Mouse (Mus musculus) limb, embryonic 15.5 days (tissue): ENCODE measurements around the gene Fyb. TPM values are rescaled to one million over a fixed set of nuclear protein-coding genes. Genes with fewer than 3 reads are reported as not detected.

ENCODE experiments used
- ATAC-seq: fragments of 200-750 bp; cut with Nextera tagmentation; 2 replicates; pipeline ENCODE4 v1.8.0; 2017; ENCODE audit warnings: low read depth, moderate TSS enrichment; ENCODE audit not compliant: insufficient number of reproducible peaks, low FRiP score, low TSS enrichment
- H3K27ac ChIP-seq: fragments of 300-500 bp; sonication (generic); 2 replicates; pipeline ENCODE4 v1.5.1; 2015; ENCODE audit warnings: moderate library complexity, mild to moderate bottlenecking, inconsistent platforms
- H3K27me3 ChIP-seq: fragments of 300-500 bp; sonication (generic); 2 replicates; pipeline ENCODE4 v1.6.1; 2015; ENCODE audit warnings: inconsistent platforms
- H3K36me3 ChIP-seq: fragments of 300-500 bp; sonication (generic); 2 replicates; pipeline ENCODE4 v1.6.1; 2015; ENCODE audit warnings: inconsistent platforms
- H3K4me1 ChIP-seq: fragments of 300-500 bp; sonication (generic); 2 replicates; pipeline ENCODE4 v1.6.1; 2015; ENCODE audit warnings: inconsistent platforms
- H3K4me2 ChIP-seq: fragments of 300-500 bp; sonication (generic); 2 replicates; pipeline ENCODE4 v1.6.1; 2015; ENCODE audit warnings: mild to moderate bottlenecking, inconsistent platforms
- H3K4me3 ChIP-seq: fragments of 300-500 bp; sonication (generic); 2 replicates; pipeline ENCODE4 v1.5.1; 2015; ENCODE audit warnings: mild to moderate bottlenecking, inconsistent platforms
- H3K9ac ChIP-seq: fragments of 300-500 bp; sonication (generic); 2 replicates; pipeline ENCODE4 v1.6.1; 2015; ENCODE audit warnings: inconsistent platforms
- H3K9me3 ChIP-seq: fragments of 300-500 bp; sonication (generic); 2 replicates; pipeline ENCODE4 v1.6.1; 2016; ENCODE audit warnings: inconsistent platforms
- WGBS: fragments of 180-500 bp; shearing (Covaris S2); methylation state at CpG from one replicate; pipeline ENCODE4 v1.1.7; 2015; 5-methylcytosine and 5-hydroxymethylcytosine counted together
- polyA plus RNA-seq: library from polyadenylated mRNA; unstranded; fragments of >200 nt; fragmentation: Nextera tagmentation; extraction: Ambion mirVana; gene quantifications from 2 replicates; pipeline ENCODE4 v1.2.1, GENCODE M21; 2015

The Fyb gene
- polyA plus RNA-seq, 1 experiment from 2014 or later, result 10.3 TPM

- Histone ChIP-seq H3K27ac (no peak overlapping the region), H3K4me2 (no peak overlapping the region), H3K4me3 (no peak overlapping the region), H3K9me3 (no peaks in the 10 kb centered on the region), H3K27me3 (no peaks in the 10 kb centered on the region), H3K36me3 (no peaks in the 10 kb centered on the region), H3K9ac (no peak overlapping the region), H3K4me1 (no peaks in the 10 kb centered on the region)
- ATAC-seq, result no peak
- 83% methylated on average over 5 of the region's 5 CpGs for WGBS
These were observed 88.0 kb downstream of the Fyb start for GRCm38 (mm10) chr15:6610703-6611102.

GRCm38 (mm10) chr15:6612835-6613234 lies 90.2 kb downstream of the Fyb start:
- Histone ChIP-seq H3K27me3 (no peaks in the 10 kb centered on the region), H3K4me1 (no peaks in the 10 kb centered on the region), H3K36me3 (no peaks in the 10 kb centered on the region), H3K9me3 (no peaks in the 10 kb centered on the region), H3K9ac (no peak overlapping the region), H3K27ac (no peak overlapping the region), H3K4me2 (no peak overlapping the region), H3K4me3 (no peak overlapping the region)
- no peak for ATAC-seq
- 78% methylated on average over 3 of the region's 3 CpGs for WGBS

DNA sequence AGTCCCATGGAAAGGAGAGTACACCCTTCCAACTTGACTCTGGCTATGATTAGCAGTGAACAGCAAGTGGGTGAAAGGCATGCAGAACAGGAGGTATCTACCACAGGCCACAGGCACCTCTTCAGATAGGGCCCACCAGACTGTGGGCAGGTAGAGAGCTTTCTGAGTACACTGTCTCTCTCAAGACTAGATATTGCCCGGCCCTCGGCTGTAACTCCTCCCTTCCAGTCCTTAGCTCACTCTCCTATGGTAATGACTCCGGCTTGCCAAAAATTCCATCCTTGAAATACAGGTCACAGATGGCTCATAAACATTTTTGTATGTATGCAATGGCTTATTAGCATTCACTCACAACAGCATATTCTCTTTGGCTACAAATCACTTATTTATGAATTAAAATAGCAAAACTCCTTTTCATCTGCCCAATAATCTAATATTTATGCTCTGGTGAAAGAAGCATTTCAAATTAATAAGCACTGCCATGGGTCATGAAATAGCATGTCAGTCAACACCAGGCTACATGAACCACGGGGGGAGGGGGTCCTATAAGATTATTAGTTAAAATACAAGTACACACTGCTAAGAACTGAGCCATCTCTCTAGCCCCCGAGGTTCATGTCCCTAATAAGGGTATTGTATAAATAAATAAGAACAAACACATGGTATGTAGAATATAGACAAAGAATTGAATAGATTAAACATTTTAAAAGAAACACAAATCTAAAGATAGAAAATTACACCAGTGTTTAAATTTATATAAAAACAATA lies 93.9 kb downstream of the Fyb start:
- Histone ChIP-seq H3K36me3 (no peaks in the 10 kb centered on the region), H3K4me2 (no peak overlapping the region), H3K4me1 (no peaks in the 10 kb centered on the region), H3K27me3 (no peaks in the 10 kb centered on the region), H3K9ac (no peak overlapping the region), H3K4me3 (no peak overlapping the region), H3K9me3 (no peaks in the 10 kb centered on the region), H3K27ac (no peak overlapping the region)
- ATAC-seq, result no peak
- 38% methylated on average over 5 of the region's 5 CpGs for WGBS

- no peak overlapping the region for H3K4me3 ChIP-seq
- no peaks in the 10 kb centered on the region for H3K9me3 ChIP-seq
- H3K36me3 ChIP-seq, result no peaks in the 10 kb centered on the region
- no peak for ATAC-seq
- H3K9ac ChIP-seq, result no peak overlapping the region
- H3K4me2 ChIP-seq, result no peak overlapping the region
- 89% methylated on average over 12 of the region's 12 CpGs for WGBS
- peaks cover 5% of the 10 kb centered on the region; the same call in 1 of the 2 replicates for H3K4me1 ChIP-seq
- no peaks in the 10 kb centered on the region for H3K27me3 ChIP-seq
- H3K27ac ChIP-seq, result no peak overlapping the region
These were observed 97.1 kb downstream of the Fyb start for GRCm38 (mm10) chr15:6619558-6620316.

DNA sequence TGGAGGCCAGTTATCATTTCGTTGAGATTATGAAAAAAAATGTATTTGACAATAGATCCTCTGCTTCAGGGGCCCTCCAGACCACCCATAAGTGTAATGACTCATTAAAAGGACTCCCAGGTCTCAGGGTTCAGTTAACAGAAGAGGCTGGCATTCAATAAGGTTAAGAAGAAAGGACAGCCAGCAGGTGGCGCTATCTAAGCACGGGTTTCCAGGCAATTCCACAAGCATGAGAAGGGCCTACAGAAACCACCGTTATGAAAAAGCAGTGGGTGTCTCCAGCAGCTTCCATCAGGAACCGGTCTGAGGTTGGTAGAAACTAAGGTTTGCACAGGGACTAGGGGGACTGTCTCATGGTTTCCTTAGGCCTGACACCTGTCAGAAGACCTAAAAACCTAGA lies 99.9 kb downstream of the Fyb start:
- H3K36me3 ChIP-seq, result no peaks in the 10 kb centered on the region
- H3K27ac ChIP-seq, result no peak overlapping the region
- H3K9me3 ChIP-seq, result no peaks in the 10 kb centered on the region
- ATAC-seq, result no peak
- H3K27me3 ChIP-seq, result no peaks in the 10 kb centered on the region
- H3K4me2 ChIP-seq, result no peak overlapping the region
- H3K4me3 ChIP-seq, result no peak overlapping the region
- peaks cover 13% of the 10 kb centered on the region for H3K4me1 ChIP-seq
- H3K9ac ChIP-seq, result no peak overlapping the region
- WGBS, result 3% methylated on average over 5 of the region's 5 CpGs

DNA sequence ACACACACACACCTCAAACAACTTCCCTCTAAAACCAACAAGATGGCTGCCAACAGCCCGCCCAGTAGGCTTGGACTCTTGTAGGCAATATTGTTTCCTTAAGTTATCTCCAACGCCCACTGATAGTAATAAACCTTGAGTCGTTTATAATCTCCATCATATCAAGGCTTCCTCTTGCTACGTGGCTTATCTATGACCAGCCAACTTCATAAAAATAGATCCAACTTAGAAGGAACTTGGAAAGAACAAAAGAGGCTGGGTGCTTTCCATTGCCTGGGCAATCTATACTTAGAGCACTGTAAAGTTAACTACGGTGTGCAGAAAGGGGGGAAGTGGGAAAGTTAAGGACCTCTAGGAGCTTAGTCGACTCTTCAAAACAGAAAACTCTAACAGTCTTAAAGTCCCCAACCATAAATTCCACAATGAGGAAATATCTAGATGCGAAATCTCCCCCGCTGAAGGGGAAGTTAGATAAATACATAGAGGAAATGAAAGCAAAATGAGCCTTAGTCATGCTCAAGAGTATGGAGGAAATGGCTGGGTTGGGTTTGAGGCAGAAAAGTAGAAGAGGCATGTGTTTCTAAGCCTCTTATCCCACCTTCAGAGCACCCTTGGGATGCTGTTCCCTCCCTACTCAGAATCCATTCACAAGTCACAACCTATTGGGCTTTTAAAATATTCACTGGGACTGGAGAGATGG lies 101.0 kb downstream of the Fyb start:
- Histone ChIP-seq H3K27me3 (no peaks in the 10 kb centered on the region), H3K36me3 (no peaks in the 10 kb centered on the region), H3K27ac (no peak overlapping the region), H3K4me2 (no peak overlapping the region), H3K9ac (no peak overlapping the region), H3K9me3 (no peaks in the 10 kb centered on the region), H3K4me1 (peaks cover 13% of the 10 kb centered on the region), H3K4me3 (no peak overlapping the region)
- 79% methylated on average over 8 of the region's 8 CpGs for WGBS
- no peak for ATAC-seq

- Histone ChIP-seq H3K27me3 (no peaks in the 10 kb centered on the region), H3K27ac (no peak overlapping the region), H3K4me1 (peaks cover 13% of the 10 kb centered on the region), H3K9me3 (no peaks in the 10 kb centered on the region), H3K4me3 (no peak overlapping the region), H3K36me3 (no peaks in the 10 kb centered on the region), H3K9ac (no peak overlapping the region), H3K4me2 (peak overlapping the region; percentile 31)
- ATAC-seq, result no peak
- 26% methylated on average over 18 of the region's 18 CpGs for WGBS
These were observed 101.9 kb downstream of the Fyb start for GRCm38 (mm10) chr15:6624365-6625182.

- H3K9me3 ChIP-seq, result no peaks in the 10 kb centered on the region
- H3K4me1 ChIP-seq, result peaks cover 13% of the 10 kb centered on the region
- H3K27ac ChIP-seq, result no peak overlapping the region
- 0 out of 2 replicates have a peak overlapping the region, but pooled peaks have one; percentile 3 for H3K4me3 ChIP-seq
- no peak for ATAC-seq
- no peaks in the 10 kb centered on the region for H3K36me3 ChIP-seq
- peak overlapping the region; percentile 14 for H3K4me2 ChIP-seq
- no peak overlapping the region for H3K9ac ChIP-seq
- H3K27me3 ChIP-seq, result no peaks in the 10 kb centered on the region
- WGBS, result 2% methylated on average over 6 of the region's 6 CpGs
These were observed 103.0 kb downstream of the Fyb start for GRCm38 (mm10) chr15:6625607-6626033.

GRCm38 (mm10) chr15:6626123-6626522 lies 103.5 kb downstream of the Fyb start:
- H3K27ac ChIP-seq, result no peak overlapping the region
- no peak for ATAC-seq
- 70% methylated on average over 5 of the region's 5 CpGs for WGBS
- no peaks in the 10 kb centered on the region for H3K27me3 ChIP-seq
- no peak overlapping the region for H3K4me3 ChIP-seq
- H3K9ac ChIP-seq, result no peak overlapping the region
- no peaks in the 10 kb centered on the region for H3K9me3 ChIP-seq
- no peak overlapping the region for H3K4me2 ChIP-seq
- H3K36me3 ChIP-seq, result no peaks in the 10 kb centered on the region
- peaks cover 13% of the 10 kb centered on the region for H3K4me1 ChIP-seq

DNA sequence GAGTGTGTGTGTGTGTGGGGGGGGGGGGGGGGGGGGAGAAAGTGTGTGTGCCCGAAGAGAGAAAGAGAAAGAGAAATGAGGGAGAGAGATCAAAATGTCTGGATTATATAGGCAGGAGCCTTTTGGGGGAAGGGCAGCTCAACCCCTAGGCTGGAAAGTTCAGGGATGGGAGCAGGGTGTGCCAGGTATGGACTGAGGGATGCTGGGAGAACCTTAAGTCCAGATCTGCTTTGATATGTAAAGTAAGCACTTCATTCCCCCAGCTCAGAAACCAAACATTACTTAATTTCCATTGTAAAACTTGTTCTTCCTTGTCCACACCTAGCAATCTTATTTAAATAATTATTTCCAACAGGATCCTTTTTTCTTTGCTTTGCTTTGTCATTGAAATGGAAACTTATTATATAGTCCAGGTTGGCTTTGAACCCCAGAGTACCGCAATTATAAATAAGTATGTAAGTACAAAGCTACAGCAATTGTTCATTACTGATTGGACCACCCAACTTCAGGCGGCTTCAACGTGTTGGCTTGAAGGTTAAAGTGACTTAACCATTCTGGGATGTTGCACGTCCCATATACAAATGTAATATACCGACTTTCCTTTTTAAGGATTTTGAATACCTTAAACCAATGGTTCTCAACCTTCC lies 105.9 kb downstream of the Fyb start:
- no peak overlapping the region for H3K4me2 ChIP-seq
- no peak for ATAC-seq
- H3K27ac ChIP-seq, result no peak overlapping the region
- H3K4me1 ChIP-seq, result peaks cover 13% of the 10 kb centered on the region
- H3K9me3 ChIP-seq, result no peaks in the 10 kb centered on the region
- H3K27me3 ChIP-seq, result no peaks in the 10 kb centered on the region
- no peak overlapping the region for H3K9ac ChIP-seq
- H3K4me3 ChIP-seq, result no peak overlapping the region
- WGBS, result 89% methylated on average over 5 of the region's 6 CpGs
- H3K36me3 ChIP-seq, result no peaks in the 10 kb centered on the region

GRCm38 (mm10) chr15:6629174-6629573 lies 106.5 kb downstream of the Fyb start:
- no peak for ATAC-seq
- H3K9me3 ChIP-seq, result no peaks in the 10 kb centered on the region
- no peak overlapping the region for H3K27ac ChIP-seq
- H3K27me3 ChIP-seq, result no peaks in the 10 kb centered on the region
- H3K4me1 ChIP-seq, result peaks cover 13% of the 10 kb centered on the region
- H3K9ac ChIP-seq, result no peak overlapping the region
- no peaks in the 10 kb centered on the region for H3K36me3 ChIP-seq
- H3K4me2 ChIP-seq, result no peak overlapping the region
- no peak overlapping the region for H3K4me3 ChIP-seq
- 80% methylated on average over 4 of the region's 4 CpGs for WGBS
